Mouse (Mus musculus) kidney, postnatal 10 days (tissue): ENCODE results near the gene Ankrd6.

Experiments
- DNase-seq: peaks from one replicate; pipeline ENCODE4 v3.0.0; 2021; ENCODE audit warnings: mixed read lengths

The Ankrd6 gene

DNA sequence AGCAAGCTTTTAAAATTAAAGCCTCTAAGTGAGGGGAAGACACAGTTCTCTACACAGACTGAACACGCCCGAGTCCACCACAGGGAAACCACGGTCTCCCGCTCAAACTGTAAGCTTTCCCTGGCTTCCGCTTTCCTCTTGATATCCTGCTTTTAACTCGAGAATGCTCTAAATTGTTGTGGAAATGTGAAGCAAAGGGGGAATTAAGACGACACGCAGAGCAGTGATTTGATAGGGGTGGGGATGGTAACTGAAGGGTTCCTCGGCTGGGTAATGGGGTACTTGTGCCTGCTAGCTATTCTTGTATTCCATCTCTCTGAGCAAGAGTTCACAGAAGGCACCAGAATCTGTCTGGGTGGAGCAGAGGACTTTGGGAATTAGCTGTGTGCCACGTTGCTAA, 1.9 kb downstream of the Ankrd6 start:
- no peak for DNase-seq

- no peak for DNase-seq
These were observed 3.0 kb downstream of the Ankrd6 start for GRCm38 (mm10) chr4:32947631-32948030.

DNA sequence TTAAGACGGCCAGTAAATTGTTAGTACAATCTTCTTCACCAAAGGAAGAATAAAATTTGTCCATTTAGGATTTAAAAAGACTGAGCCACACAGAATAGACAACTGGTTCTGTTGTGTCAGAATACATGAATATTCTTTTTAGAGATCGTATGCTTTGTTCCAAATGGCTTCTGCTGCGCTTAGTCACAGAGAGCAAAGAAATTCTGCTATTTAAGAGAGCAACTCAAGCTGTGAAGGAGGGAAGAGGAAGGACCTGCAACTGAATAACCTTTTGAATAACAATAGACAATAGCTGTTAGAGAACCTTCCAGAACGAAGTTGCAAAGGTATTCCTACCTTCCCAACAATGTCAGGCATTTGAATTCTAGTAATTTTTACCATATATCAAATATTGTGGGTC, 9.7 kb downstream of the Ankrd6 start:
- DNase-seq: no peak

DNA sequence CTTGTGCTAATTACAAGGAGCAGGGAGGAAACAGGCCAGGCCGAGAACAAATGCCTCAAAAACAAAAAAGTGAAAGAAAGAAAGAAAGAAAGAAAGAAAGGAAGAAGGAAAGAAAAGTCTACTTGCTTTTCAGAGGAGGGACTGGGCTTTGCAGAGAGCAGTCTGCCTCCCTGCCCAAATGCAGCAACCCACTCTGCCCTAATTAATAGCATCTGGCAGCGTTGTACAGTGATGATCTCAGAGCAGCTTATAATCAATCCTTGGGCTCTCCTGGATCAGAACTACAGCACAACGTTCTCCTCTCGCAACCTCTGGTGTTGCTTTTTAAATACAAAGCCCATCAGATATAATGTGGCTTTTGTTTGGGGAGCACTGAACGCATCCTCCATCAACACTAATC, 10.7 kb downstream of the Ankrd6 start:
- DNase-seq: no peak

DNA sequence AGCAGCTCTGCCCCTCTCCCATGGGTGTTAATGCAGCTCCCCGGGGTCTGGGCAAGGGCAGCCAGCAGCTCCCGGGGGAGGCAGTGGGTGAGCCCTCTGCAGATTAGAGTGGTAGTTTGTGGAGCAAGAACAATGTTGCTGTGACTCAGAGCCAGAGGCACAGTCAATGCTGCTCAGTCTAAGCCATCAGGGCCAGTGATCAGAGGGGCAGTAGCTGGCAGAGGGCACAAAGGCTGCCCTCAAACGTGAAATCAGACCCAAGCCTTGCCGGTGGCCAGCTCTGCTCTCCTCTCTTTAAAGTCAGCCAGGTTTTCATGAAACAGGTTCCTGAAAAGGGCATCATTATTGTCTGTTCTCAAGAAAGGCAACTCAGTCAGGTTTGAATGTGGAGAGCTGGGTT, 11.1 kb downstream of the Ankrd6 start:
- no peak for DNase-seq

DNA sequence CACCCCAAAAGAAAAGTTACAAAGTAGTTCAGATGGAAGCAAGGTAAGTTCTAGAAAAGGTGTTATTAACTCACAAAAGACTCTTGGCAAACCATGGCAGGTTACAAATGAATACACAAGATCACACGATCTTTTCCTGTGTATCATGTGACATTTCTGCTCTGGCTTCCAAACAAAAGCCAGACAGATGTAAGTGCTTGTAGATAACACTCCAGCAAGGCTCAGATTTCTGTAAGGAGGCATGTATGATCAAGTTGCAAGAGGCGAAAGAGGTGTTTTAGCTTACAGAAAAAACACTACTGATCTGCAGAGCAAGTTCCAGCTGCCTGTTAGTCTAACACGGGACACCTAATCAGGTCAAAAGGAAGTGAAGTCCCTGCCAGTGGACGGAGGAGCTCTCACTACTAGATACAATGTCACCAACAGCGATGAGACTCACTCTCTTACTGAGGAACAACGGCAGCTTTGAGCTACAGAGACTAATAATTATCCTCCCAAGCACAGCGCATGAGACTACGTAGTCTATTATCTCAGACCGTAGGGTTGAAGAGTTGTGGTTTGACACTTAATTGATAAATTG, 13.8 kb downstream of the Ankrd6 start:
- no peak for DNase-seq

DNA sequence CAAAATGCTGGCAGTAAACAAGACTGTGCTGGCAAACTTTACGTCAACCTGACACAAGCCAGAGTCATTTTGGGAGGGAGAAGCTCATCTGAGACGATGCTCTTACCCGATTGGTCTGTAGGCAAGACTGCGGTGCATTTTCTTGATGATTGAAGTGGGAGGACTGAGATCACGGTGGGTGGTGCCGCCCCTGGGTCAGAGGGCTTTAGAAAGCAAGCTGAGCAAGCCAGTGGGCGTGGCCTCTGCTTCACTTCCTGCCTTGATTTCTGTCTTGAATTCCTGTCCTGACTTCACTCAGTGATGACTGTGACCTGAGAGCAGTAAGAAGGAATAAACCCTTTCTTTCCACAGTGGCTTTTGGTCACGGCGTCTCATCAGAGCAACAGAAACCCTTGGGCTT, 18.6 kb downstream of the Ankrd6 start:
- DNase-seq: peak; percentile 57

DNA sequence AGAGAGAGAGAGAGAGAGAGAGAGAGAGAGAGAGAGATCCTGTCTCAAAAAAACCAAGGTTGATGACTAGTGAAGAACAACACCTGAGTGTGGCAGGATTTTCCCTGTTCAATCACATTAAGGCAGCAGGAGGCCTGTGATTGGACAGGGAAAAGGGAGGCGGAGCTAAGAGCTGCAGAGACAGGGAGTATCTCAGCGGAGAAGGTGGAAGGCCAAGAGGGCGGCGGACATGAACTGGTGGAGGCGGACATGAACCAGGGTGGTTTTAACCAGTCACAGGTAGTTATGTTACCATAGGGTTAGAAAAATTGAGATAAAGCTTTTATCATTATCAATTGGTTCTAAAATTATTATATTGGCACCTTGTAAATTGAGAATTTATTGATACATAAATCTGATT, 20.9 kb downstream of the Ankrd6 start:
- DNase-seq: no peak

DNA sequence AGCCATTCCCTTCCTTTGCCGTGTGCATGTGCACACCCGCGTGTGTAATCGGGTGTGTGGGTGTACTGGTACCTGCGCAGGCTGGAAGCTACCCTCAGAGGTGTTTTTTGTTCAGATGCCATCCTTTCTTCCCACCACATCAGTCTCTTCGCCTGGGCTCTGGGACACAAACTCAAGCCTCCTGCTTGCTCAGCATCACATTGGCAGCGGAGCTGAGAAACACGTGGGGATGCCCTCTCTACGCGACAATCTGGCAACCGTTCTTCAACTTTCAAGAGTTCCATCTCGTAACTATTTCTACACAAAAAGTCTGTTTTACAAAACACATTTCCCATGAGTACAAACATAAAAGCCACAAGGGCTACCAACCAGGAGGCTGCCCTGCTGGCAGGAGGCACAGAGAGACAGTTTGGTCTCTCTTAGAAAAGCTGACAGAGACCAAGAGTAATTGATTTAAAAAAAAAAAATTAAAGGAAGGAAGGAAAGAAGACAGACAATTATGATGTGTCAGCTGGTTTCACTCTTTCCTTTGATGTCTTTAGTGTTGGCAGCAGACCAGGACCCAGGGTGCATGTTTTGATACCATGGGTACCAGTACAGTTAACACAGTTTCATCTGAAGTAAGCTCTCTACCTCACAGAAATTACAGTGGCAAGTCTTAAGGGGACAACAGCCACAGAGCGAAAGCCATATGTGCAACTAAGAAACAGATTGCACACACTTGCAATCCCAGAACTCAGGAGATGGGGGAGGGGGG, 21.8 kb downstream of the Ankrd6 start:
- no peak for DNase-seq

GRCm38 (mm10) chr4:32923891-32924294, 26.7 kb downstream of the Ankrd6 start:
- no peak for DNase-seq

DNA sequence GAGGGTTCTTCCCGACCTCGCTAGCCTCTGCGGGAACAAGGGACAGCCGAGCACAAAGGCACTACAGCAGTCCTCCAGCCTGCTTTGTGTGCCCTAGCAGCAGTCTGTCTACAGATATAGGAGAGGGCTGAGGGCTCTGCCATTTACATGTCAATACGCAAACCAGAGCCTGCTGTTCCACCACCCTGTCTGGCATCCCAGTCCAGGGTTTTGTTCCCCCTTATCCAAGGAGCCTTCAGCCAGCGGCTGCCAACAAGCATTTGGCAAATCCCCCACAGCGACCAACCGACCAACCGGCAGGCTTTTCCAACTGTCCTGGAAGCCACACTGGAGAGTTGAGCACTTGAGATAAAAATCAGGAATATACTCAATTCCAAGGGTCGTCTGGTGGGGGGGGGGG, 27.2 kb downstream of the Ankrd6 start:
- DNase-seq: peak; percentile 14

DNA sequence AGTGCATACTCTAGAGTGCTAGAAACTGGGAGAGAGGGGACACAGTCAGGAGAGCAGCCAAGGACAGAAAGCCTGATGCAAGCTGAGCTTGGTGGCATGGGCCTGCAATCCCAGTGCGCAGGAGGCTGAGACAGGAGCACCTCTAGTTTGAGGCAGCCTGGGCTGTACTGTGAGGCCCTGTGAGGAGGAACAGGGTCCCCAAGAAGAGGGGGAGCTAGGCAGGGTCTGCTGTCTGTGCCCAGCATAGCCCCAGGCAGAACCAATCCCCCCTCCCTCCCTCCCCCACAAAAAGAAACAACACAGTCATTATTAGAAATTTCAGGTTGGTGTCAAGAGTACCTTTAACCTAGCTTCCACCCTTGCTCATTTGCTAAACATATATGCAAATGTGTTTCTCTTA, 27.8 kb downstream of the Ankrd6 start:
- no peak for DNase-seq

GRCm38 (mm10) chr4:32920863-32921262, 29.8 kb downstream of the Ankrd6 start:
- no peak for DNase-seq

GRCm38 (mm10) chr4:32918571-32918970, 32.1 kb downstream of the Ankrd6 start:
- DNase-seq: no peak

DNA sequence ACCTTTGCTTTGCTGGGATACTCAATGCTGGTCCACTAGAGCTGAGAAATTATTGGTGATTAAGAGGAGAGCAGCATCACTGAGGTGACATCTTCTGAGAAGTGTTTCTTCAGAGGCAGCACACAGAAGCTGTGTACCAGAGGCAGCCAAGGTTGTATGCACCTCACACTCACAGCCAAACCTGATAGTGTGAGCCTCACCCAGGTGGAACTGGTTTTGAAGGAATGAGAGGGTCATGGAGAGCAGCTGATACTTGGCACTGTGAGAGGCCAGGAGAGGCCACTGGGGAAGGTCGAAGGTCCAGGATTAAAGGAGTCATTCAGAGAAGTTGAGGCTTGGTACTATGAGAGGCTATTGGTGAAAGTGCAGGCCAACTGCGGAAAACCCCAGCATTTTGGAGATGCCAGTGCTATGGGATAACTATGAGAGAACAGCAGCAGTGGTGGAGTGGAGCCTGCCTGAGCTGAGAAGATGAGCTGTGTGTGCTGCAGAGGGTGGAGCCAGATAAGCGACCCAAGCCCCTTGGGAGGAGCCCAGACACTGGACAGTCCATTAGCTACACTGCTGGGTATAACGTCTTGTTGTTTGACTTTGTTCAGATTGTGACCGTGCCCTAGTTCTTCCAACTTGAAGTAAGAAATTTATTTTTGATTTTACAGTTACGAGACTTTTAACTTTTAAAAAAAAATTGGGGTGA, 33.8 kb downstream of the Ankrd6 start:
- DNase-seq: peak; percentile 15

DNA sequence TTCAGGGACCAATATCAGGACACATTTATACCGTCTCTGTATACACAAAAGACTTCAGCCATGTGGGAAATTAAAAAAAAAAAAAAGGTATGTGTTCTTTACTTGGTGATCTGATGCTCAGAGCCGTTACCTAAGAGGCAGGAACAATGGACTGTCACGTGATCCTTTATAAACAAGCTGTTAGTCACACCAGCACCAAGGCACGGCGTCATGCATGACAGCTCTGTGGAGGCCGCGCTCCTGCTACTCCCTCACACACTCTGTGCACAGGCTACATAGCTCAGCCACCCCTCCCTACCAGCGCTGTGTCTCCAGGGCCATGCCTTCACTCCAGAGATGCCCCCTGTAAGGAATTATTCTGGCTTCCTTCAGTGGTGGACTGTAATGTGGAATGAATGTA, 34.7 kb downstream of the Ankrd6 start:
- DNase-seq: peak; percentile 40

DNA sequence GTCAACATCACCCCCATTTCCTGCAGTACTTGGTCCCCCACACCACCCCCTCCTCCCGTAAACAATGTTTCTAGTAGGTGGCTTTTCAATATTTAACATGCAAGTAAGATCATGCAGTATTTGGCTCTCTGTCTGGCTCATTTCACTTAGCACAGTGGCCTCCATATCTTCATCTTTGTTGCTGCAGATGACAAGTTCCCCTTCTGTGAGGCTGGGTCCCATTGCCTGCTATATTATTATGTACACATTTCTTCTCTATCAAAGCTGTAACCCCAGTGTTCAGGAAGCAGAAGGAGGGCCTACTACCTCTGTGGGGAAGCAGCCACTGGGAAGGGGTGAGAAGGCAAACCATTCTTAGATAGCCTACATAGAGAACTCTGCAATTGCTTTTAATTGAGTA, 40.6 kb downstream of the Ankrd6 start:
- DNase-seq: no peak

DNA sequence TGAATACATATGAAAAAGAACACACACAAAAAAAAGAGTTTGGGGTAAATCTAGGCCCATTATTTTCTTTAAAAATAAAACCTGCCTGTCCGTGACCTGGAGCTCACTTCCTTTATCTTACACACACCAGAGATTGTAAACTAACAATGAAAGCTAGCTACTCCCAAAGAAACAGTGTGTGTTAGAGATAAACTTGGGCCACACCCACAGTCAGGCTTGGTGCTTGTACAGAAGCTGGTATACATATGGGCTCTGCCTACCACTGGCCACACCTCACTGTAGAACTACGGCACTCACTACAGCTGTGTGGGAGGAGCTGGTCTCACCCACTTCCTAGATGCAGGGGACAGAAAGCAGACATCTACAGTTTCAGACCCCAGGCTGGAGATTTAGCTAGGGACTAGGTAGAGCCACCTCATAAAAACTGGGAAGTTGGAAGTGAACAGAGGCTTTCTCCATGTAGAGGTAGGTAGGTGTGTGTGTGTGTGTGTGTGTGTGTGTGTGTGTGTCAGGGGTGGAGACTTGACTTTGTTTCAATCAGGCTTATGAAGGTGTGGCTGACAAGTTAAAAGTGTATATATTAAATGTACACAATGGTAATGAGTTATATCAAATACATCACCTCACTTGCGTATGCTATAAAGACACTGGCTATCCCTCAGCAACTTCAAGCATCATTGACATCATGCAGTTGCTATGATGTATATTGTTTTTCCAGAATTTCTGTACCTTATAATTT, 41.2 kb downstream of the Ankrd6 start:
- no peak for DNase-seq

DNA sequence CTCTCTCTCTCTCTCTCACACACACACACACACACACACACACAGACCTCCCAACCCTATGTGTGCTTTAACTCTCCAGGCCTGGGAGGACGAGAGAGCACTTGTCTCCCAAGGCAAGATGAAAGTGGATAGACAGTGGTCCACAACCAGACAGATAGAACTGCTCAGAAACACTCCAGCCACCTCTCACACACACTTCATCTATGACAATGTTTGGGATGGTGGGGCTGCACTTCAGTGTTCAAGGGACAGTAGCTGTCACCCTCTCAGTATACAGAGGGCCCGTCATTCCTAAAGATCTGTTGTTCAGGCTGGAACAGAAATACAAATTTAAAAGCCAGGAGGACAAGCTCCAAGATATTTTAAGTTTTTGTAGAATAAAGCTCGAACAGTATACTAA, 43.0 kb downstream of the Ankrd6 start:
- DNase-seq: no peak

DNA sequence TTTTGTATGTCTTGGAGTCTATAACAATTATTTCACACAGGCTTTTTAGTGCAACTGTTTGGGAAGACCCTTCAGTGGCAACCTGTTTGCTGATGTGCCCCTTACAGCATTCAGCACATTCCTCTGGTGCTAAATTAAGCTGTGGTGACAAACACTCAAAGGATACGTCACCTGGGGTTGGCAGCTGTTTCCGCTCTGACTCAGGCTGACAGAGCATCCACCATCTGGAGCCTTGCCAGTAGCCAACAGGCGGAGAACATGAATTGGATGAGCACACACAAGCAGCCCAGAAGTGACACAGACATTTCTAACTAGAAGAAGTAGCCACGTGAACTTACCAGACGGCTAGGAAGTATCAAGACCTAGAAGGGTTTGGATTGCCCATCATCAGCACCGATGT, 44.0 kb downstream of the Ankrd6 start:
- DNase-seq: peak; percentile 73

DNA sequence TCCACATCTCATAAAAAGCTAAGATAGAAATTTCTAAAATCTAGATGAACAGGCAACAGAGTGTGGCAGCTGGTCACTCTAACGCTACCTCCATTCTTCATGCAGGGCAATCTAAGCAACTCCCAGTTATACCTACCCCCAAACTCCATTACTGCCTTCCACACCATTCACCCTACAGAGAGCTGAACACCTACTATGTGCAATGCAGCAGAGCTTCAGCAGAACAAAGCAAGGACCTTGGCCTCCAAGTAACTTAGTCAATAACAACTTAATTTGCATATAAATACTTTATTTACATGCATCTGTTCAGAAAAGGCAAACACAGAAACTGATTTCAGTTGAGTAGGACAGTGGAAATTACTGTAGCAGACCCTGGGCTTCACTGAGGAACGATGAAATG, 44.7 kb downstream of the Ankrd6 start:
- no peak for DNase-seq

GRCm38 (mm10) chr4:32905381-32905780, 45.3 kb downstream of the Ankrd6 start:
- DNase-seq: no peak

GRCm38 (mm10) chr4:32903826-32904225, 46.8 kb downstream of the Ankrd6 start:
- no peak for DNase-seq

GRCm38 (mm10) chr4:32899051-32899450, 51.6 kb downstream of the Ankrd6 start:
- no peak for DNase-seq
